Mouse (Mus musculus): ENCODE measurements around the gene Lrfn3. TPM values are rescaled to one million over a fixed set of nuclear protein-coding genes. Genes with fewer than 3 reads are reported as not detected.

Lrfn3 gene
- polyA plus RNA-seq, 1 experiment from 2014 or later, result 1.5 TPM

DNA sequence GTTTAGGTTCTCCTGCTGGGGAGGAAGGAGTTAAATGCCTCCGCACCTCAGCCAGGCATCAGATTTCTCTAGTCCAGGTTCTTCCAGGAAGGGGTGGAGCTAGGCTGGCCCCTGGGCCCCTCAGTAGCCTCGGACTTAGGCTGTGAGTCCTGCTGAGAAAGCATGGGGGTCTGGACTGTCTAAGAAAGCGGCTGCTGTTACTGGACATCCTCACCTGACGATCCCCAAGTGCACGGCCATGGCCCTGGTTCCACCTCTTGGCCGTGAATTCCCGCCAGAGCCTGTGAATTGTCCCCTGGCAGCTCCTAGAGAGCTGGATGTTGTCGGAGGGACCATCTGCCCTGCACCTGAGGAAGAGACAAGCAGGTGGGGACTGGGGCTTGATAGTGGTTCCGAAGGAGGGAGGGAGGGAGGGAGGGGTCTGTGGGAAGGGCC lies 47.8 kb downstream of the Lrfn3 start, which contains the start of gene Syne4:
Syne4 (plus strand) TSS at position 87 of the 435 bp plus-strand sequence.
- H3K4me3 ChIP-seq (ENCODE audit: low read depth, low read length), result peak within 1 kb of the TSS; percentile 42
- 1% methylated on average over 9 of the region's 9 CpGs for WGBS (ENCODE audit: insufficient replicate concordance)
- H3K27me3 ChIP-seq (ENCODE audit: control insufficient read depth, insufficient read depth, low read length), result no peaks in the 10 kb centered on the region
- H3K9me3 ChIP-seq (replicated peaks; ENCODE audit: control insufficient read depth, low read length), result no peaks in the 10 kb centered on the region
- H3K4me2 ChIP-seq, result peak within 1 kb of the TSS; percentile 62
- peak within 1 kb of the TSS; percentile 62 for H3K9ac ChIP-seq (ENCODE audit: low read depth, low read length)
- 0 out of 2 replicates have a peak, but pooled peaks cover 3% of the 10 kb centered on the region for H3K36me3 ChIP-seq (ENCODE audit: control insufficient read depth, insufficient read depth, low read length)
- 0 out of 2 replicates have a peak, but pooled peaks have one; percentile 56 for ATAC-seq (replicated peaks; ENCODE audit: insufficient number of reproducible peaks, low FRiP score, low TSS enrichment)
- no peak within 1 kb of the TSS; the same call in 1 of the 2 replicates for H3K27ac ChIP-seq (ENCODE audit: low read depth, low read length)
- peaks cover 7% of the 10 kb centered on the region for H3K4me1 ChIP-seq (ENCODE audit: control insufficient read depth, insufficient read depth, low read length)

DNA sequence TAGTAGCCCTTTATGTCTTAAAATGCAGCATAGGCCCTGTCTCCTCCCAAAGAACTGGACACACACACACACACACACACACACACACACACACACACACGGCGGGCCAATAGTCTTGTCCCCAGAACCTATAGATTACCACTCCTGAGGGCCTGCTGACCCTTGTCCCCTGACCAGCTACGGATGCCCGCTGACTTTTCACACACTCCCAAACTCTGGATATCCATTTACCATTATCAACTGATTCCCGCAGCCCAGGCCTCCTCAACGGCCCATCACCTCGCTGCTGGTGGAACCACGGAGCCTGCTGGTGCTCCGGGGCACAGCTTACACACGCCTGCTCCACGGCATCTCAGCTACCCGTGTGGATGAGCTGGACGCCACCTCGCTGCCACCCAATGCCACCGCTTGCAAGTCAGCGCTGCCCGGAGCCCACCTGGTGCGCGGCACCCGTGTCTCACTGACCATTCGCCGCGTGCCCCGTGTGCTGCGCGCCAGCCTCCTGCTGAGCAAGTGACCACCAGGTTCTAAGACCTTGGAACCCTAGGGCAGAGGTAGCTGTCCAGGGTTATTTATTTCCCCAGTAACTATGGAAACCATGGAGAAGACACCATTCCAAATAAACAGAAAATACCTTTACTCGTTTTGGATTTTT lies 48.8 kb downstream of the Lrfn3 start:
- Histone ChIP-seq H3K9ac (ENCODE audit: low read depth, low read length) (no peak overlapping the region), H3K27me3 (ENCODE audit: control insufficient read depth, insufficient read depth, low read length) (no peaks in the 10 kb centered on the region), H3K4me1 (ENCODE audit: control insufficient read depth, insufficient read depth, low read length) (peaks cover 12% of the 10 kb centered on the region), H3K36me3 (ENCODE audit: control insufficient read depth, insufficient read depth, low read length) (0 out of 2 replicates have a peak, but pooled peaks cover 3% of the 10 kb centered on the region), H3K9me3 (replicated peaks; ENCODE audit: control insufficient read depth, low read length) (no peaks in the 10 kb centered on the region), H3K4me3 (ENCODE audit: low read depth, low read length) (no peak overlapping the region), H3K27ac (ENCODE audit: low read depth, low read length) (no peak overlapping the region), H3K4me2 (no peak overlapping the region)
- 44% methylated on average over 27 of the region's 27 CpGs for WGBS (ENCODE audit: insufficient replicate concordance)
- no peak for ATAC-seq (replicated peaks; ENCODE audit: insufficient number of reproducible peaks, low FRiP score, low TSS enrichment)

DNA sequence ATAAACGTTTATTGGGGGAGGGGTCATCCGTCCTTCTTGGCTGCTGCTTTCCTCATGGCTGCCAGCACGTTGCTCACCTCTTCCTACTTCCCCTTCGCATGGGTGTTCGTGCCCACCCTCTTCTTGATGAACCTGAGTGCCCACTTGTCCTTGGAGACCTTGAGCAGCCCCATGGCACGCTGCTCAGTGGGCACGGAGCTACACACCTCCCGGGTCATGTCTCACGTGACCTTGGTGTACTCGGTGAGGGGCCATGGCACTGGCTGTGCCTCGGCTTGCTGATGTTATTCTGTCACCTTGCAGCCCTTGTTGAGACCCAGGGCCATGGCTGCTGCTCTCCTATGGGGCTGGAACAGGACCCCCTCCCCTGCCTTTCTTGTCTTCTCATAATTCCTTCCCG lies 52.4 kb downstream of the Lrfn3 start:
- no peak overlapping the region for H3K27ac ChIP-seq (ENCODE audit: low read depth, low read length)

DNA sequence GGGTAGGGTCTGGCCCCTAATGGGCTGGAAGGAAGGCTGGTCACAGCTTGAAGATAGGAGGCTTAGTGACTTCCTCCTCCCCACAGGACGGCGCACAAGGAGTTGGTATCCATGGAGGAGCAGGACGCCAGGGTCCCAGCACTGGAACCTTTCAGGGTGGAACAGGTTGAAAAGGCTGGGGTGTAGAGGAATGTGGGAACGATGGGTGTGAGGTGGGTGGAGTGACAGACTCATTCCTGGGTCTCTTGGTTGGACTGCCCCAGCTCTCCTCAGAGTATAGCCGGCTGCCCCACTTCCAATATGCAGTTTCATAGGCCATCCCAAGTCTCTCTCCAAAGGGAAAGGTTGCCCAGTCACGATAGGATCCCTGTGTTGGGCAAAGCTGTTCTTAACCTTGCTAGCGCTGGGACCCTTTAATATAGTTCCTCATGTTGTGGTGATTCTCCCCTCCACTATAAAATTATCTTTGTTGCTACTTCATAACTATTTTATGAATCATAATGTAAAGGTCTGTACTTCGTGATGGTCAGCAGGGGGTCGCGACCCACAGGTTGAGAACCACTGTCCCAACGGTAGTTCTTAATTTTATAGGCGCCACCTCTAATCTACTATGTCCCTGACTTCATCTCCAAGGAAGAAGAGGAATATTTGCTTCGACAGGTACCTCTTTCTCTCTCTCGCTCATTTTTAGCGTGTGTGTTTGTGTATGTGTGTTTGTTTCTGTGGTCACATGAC lies 53.0 kb downstream of the Lrfn3 start:
- Histone ChIP-seq H3K4me1 (ENCODE audit: control insufficient read depth, insufficient read depth, low read length) (peaks cover 11% of the 10 kb centered on the region), H3K27me3 (ENCODE audit: control insufficient read depth, insufficient read depth, low read length) (no peaks in the 10 kb centered on the region), H3K27ac (ENCODE audit: low read depth, low read length) (0 out of 2 replicates have a peak overlapping the region, but pooled peaks have one; percentile 31), H3K9me3 (replicated peaks; ENCODE audit: control insufficient read depth, low read length) (no peaks in the 10 kb centered on the region), H3K9ac (ENCODE audit: low read depth, low read length) (peak overlapping the region; percentile 65), H3K4me3 (ENCODE audit: low read depth, low read length) (peak overlapping the region; percentile 62), H3K36me3 (ENCODE audit: control insufficient read depth, insufficient read depth, low read length) (0 out of 2 replicates have a peak, but pooled peaks cover 3% of the 10 kb centered on the region), H3K4me2 (peak overlapping the region; percentile 86)
- no peak for ATAC-seq (replicated peaks; ENCODE audit: insufficient number of reproducible peaks, low FRiP score, low TSS enrichment)
- WGBS (ENCODE audit: insufficient replicate concordance), result 58% methylated on average over 15 of the region's 15 CpGs

More for the DNA sequence above, 52.4 kb downstream of the Lrfn3 start:
- Histone ChIP-seq H3K4me2 (no peak overlapping the region), H3K36me3 (ENCODE audit: control insufficient read depth, insufficient read depth, low read length) (0 out of 2 replicates have a peak, but pooled peaks cover 3% of the 10 kb centered on the region), H3K9me3 (replicated peaks; ENCODE audit: control insufficient read depth, low read length) (no peaks in the 10 kb centered on the region), H3K4me1 (ENCODE audit: control insufficient read depth, insufficient read depth, low read length) (peaks cover 15% of the 10 kb centered on the region), H3K4me3 (ENCODE audit: low read depth, low read length) (no peak overlapping the region), H3K9ac (ENCODE audit: low read depth, low read length) (no peak overlapping the region), H3K27me3 (ENCODE audit: control insufficient read depth, insufficient read depth, low read length) (no peaks in the 10 kb centered on the region)
- 86% methylated on average over 12 of the region's 12 CpGs for WGBS (ENCODE audit: insufficient replicate concordance)
- no peak for ATAC-seq (replicated peaks; ENCODE audit: insufficient number of reproducible peaks, low FRiP score, low TSS enrichment)

DNA sequence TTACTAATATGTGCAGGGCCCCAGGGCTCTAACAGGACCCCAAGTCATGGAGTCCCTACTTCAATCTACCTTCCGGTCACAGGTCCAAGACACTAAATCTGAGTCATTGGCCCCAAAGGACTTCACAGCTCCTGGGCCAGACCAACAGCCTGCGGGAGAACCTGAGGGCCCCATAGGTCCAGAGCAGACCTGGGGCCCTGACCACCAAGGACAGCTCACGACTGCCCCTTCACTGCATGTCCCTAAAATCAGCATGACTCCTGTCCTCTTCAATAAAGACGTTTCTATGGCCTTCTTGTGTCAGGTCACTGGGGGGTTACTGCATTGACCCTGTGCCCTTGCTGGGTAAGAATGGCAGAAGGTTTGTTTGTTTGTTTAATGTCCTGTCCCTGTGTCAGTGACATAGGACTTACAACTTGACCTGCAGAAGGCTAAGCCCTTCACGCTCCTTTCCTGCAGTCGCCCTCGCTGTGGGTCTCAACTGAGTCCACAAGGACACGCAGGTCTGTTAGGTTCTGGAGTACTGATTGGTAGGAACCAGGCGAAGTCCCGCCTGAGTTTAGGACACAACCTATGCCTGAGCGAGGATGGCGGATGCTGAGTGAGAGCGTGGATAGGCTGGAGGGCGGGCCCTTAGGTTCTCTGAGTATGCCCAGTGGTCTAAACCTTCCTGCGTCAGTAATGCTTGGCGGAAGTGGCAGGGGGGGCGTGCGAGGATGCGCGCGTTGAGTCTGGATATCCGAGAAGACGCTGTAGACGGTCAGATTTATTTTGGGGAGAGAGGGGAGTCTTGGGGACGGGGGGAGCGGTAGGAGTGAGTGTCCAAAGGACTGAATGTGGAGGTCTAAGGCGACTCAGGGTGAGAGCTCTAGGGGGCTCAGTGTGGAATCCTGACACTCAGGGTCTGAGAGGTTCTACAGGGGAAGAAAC lies 54.2 kb downstream of the Lrfn3 start, which contains the start of gene Alkbh6:
Alkbh6 (plus strand) TSS at position 642 of the 930 bp plus-strand sequence.
- WGBS (ENCODE audit: insufficient replicate concordance), result 4% methylated on average over 27 of the region's 27 CpGs
- Histone ChIP-seq H3K9ac (ENCODE audit: low read depth, low read length) (peak within 1 kb of the TSS; percentile 65), H3K27me3 (ENCODE audit: control insufficient read depth, insufficient read depth, low read length) (no peaks in the 10 kb centered on the region), H3K4me2 (peak within 1 kb of the TSS; percentile 86), H3K27ac (ENCODE audit: low read depth, low read length) (peak within 1 kb of the TSS; percentile 66), H3K9me3 (replicated peaks; ENCODE audit: control insufficient read depth, low read length) (no peaks in the 10 kb centered on the region), H3K36me3 (ENCODE audit: control insufficient read depth, insufficient read depth, low read length) (peaks cover 8% of the 10 kb centered on the region), H3K4me3 (ENCODE audit: low read depth, low read length) (peak within 1 kb of the TSS; percentile 62), H3K4me1 (ENCODE audit: control insufficient read depth, insufficient read depth, low read length) (peaks cover 8% of the 10 kb centered on the region)
- ATAC-seq (replicated peaks; ENCODE audit: insufficient number of reproducible peaks, low FRiP score, low TSS enrichment), result peak; percentile 98

DNA sequence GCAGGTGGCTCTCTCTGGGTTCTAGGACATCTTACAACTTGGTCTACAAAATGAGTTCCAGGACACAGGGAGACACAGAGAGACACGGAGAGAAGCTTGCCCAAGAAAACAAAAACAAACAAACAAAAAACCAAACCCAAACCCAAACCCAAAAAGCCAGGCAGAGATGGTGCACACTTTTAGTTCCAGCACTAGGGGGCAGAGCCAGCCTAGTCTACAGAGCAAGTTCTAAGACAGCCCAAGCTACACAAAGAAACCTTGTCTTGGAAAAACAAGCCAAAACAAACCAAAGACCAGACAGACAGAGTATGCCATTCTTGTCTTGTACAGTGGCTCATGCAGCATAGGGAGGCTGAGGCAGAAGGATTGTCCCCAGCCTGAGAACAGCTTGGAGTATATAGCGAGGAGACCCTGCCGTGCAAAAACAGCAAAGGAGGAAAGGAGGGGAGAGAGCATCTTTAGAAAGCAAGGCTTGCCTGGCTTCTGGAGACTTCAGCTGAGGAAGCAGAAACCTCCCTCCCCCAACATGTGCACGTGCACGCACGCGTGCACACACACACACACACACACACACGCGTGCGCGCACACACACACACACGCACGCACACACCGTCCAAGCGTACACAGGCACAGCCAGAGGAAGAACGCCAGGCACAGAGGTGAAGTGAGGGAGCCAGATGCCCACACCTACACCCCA lies 56.3 kb downstream of the Lrfn3 start:
- H3K4me1 ChIP-seq (ENCODE audit: control insufficient read depth, insufficient read depth, low read length), result peaks cover 8% of the 10 kb centered on the region
- no peak for ATAC-seq (replicated peaks; ENCODE audit: insufficient number of reproducible peaks, low FRiP score, low TSS enrichment)
- H3K27me3 ChIP-seq (ENCODE audit: control insufficient read depth, insufficient read depth, low read length), result no peaks in the 10 kb centered on the region
- H3K9ac ChIP-seq (ENCODE audit: low read depth, low read length), result no peak overlapping the region
- no peaks in the 10 kb centered on the region for H3K9me3 ChIP-seq (replicated peaks; ENCODE audit: control insufficient read depth, low read length)
- no peak overlapping the region for H3K27ac ChIP-seq (ENCODE audit: low read depth, low read length)
- H3K4me3 ChIP-seq (ENCODE audit: low read depth, low read length), result no peak overlapping the region
- WGBS (ENCODE audit: insufficient replicate concordance), result 88% methylated on average over 16 of the region's 16 CpGs
- H3K36me3 ChIP-seq (ENCODE audit: control insufficient read depth, insufficient read depth, low read length), result peaks cover 8% of the 10 kb centered on the region
- H3K4me2 ChIP-seq, result no peak overlapping the region
